Mouse (Mus musculus): ENCODE data around the gene Htatsf1.

GRCm38 (mm10) chrX:57052848-57053173, 572 bp upstream of the Htatsf1 start:
- no peak; the same call in 1 of the 2 replicates for TF ChIP-seq CTCF (IDR thresholded peaks at IDR 0.05)
- no peak for TF ChIP-seq EP300 (IDR thresholded peaks at IDR 0.05)
